Mouse (Mus musculus) urinary bladder, postnatal 14 days (tissue): ENCODE measurements at regions not wholly inside any gene's neighbourhood (a gene's known extent, or its start where the extent isn't known, plus 50 kb on each side); places are given as distances from the start of the nearest gene placed in this dataset.

Experiments used
- DNase-seq: peaks from one replicate; pipeline ENCODE4 v3.0.0; 2021; ENCODE audit warnings: low spot score

DNA sequence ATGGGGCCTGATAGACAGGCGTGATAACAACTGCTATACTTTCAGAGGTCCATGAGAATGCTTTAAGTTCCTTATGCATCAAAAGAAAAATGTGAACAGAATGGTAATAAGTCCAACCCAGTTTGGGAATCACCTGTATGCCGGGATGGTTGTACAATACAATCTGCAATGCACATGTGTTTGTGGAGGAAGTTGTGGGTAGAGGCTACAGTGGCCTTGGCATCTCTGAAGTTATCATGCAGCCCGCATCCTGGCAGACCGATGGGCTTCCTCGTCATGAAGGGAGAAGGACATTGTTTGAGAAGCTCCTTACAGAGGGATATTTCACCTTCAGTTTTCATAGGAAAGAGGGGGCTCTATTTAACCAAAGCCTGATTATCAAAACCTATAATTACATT lies 281.3 kb upstream of the Sall1 start:
- DNase-seq = no peak

GRCm38 (mm10) chr8:89324462-89325247 lies 280.7 kb upstream of the Sall1 start:
- DNase-seq = no peak

GRCm38 (mm10) chr8:89317514-89318289 lies 273.7 kb upstream of the Sall1 start:
- no peak for DNase-seq

GRCm38 (mm10) chr8:89316566-89317175 lies 272.7 kb upstream of the Sall1 start:
- no peak for DNase-seq

DNA sequence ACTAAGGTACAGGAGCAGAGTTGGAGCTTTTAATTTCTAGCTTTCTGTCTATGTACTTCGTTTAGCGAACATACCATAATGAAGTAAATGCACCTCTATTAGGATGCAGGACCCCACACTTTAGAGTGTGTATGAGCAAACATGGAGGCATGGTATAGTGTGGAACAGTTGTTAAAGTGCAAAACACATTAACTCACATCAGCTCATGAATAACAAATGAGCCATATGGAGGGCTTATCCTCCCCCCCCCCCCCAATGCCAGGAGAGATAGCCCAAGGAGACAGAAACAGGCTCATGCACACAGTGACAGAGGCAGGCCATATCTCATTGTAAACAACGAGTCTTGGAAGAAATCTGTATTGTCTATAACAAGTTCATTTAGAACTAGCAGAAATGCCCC lies 270.9 kb upstream of the Sall1 start:
- no peak for DNase-seq

DNA sequence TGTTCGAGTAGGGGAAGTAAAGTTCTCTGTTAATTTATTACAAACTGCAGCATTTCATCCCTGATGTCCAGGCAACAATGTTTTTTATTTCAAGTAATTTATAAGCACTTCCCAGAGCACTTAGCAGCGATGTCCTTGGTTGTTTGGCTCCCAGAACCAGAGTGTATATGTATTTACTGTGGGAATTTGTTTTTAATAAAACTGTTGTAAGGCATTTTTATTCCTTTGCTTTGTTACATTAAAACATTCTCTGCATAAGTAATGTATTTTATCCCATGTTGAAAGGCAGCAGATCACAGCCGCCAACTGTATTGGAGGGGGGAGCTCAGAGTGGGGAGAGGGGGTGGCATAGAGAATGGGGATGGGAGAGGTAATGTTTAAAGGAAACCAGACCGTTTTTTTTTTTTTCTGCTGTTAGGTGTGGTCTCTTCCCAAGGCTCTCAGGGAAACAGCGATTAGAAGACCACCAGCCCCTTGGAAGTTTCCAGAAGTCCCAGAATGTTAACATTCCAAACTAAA lies 266.8 kb upstream of the Sall1 start:
- DNase-seq = no peak

DNA sequence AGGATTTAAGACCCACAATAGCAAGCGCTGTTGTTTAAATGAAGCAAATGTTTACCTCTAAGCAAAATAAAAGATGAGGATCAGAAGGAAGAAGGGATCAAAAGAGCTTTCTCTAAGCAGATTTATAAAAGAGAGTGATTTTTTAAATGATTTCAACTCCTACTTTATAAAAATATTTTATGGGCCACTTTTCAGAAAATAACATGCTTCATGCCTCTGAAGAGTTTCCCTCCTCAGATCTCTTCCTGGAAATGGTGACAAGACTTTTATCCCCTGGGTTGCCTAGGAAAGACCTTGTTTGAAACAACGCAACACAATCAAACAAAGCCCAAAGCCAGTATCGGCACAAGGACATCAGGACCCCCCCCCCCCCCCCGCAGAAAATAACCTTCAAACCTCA lies 265.6 kb upstream of the Sall1 start:
- no peak for DNase-seq

- no peak for DNase-seq
These were observed 265.0 kb upstream of the Sall1 start for GRCm38 (mm10) chr8:89308950-89309349.

- no peak for DNase-seq
These were observed 264.6 kb upstream of the Sall1 start for GRCm38 (mm10) chr8:89308532-89308931.

- DNase-seq = no peak
These were observed 263.6 kb upstream of the Sall1 start for GRCm38 (mm10) chr8:89307601-89308000.

GRCm38 (mm10) chr8:89307085-89307484 lies 263.1 kb upstream of the Sall1 start:
- DNase-seq = no peak

- no peak for DNase-seq
These were observed 260.2 kb upstream of the Sall1 start for GRCm38 (mm10) chr8:89304116-89304515.

DNA sequence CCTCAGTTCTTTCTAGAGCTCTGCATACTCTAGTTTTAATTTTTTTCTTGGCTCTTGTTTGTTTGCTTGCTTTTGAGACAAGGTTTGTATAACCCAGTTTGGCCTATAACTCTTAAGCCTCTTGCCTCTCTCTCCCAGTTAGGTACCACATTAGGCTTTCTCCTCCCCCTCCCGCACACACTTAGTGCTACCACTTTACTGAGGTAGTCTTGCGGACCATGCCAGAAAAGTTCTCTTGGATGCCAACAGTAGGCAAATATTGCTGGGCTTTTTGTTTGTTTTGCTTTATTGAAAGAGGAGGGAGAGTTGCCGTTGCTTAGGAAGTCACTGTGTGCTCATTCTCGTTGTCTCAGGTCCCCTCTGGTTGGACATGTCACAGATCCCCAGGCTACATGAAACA lies 259.4 kb upstream of the Sall1 start:
- no peak for DNase-seq

- DNase-seq = no peak
These were observed 255.7 kb upstream of the Sall1 start for GRCm38 (mm10) chr8:89299637-89300036.

DNA sequence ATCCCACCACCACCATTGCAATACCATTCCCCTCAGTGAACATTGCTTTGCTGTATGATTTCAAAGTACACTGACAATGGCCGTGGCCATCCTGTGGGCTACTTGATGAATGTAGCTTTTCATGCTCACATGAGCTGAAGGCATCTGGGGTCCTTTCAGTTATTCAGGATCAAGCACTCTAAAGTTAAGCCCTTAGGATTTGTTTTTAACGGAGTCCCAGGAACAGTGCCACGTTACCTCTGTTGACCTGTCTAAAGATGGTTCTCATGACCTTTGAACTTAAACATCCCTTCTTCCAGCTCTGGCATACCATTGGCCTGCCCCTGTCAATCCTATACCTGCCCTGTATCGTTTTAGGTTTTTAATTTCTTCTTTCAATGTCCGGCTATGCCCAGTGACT lies 251.7 kb upstream of the Sall1 start:
- DNase-seq = no peak

DNA sequence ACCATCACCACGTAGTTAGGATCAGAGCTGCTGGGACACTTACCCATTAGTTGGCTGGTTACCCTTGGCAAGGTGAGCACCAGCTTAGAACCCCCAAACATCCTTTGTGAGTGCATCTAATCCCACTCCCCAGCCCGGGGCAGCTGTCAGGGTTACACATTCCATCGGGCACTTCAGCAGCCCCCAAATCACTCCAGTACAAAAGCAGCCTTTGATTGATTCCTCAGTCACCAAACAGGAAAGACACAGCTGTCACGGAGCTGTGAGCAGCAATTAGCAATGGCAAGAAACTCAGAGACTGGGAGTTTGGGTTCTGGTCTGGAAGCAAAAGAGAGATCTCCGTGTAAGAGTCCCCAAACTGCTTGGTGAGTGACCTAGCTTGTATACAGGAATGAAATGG lies 245.1 kb upstream of the Sall1 start:
- no peak for DNase-seq

DNA sequence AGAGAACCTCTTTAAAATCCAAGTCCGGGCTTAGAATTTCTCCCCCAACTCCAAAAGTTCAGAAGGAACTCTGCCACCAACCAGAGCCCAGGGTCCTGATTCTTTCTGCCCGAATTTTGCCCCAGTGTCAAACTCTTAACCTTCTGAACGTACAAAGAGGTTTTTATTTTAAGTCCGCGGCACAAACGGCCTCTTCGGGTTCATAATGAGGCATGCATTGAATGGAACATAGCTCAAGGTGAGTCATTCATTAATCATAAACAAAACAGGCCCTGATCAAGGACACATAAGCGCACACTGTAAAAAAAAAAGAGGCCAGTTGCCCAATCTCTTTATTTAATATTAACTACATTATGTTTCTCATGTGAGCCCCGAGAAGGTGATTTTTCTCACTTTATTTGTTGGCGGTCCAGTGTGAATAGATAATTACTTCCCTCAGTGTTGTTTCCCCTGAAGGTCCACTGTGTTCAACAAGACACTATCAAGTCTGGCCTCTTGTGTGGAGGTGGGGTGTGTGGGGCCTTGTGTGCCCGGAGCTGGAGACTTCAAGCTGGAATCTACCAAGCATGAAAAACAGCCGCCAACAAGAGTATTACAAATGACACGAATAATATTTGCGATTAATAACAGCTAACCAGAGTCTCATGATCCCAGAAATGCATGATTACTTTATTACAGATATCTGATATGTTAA lies 241.1 kb upstream of the Sall1 start:
- DNase-seq = no peak

GRCm38 (mm10) chr8:89283105-89284096 lies 239.4 kb upstream of the Sall1 start:
- DNase-seq = no peak

- no peak for DNase-seq
These were observed 235.9 kb upstream of the Sall1 start for GRCm38 (mm10) chr8:89279844-89280243.

GRCm38 (mm10) chr8:89279142-89279541 lies 235.2 kb upstream of the Sall1 start:
- no peak for DNase-seq

DNA sequence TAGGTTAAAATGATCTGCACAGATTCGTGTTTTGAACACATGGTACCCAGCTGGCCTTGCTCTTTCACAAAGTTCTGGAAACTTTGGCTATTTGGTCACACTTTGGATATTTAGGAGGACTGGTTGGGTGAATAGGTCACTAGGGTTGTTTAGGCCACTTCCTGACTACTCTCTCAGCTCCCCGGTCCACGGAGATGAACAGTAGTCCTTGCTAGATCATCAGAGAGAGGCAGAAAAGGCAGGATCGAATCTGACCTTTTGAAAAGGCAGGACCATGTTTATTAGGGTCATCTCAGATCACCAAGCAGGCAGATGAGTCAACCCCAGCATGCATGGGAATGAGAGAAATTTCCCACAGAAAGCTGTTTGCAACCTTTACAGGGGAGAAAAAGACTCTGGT lies 229.3 kb upstream of the Sall1 start:
- DNase-seq = no peak
